Mouse (Mus musculus) retina, postnatal 1 day (tissue): Measurements from ENCODE around the gene Dkk3.
"Not testable (repeated sequence)": the region's sequence is repeated elsewhere in the genome, so short reads cannot be mapped to it uniquely, and the experiment has no call there.

ENCODE experiments used
- DNase-seq: peaks from one replicate; pipeline ENCODE4 v3.0.0-alpha.2; 2012

Dkk3 gene

DNA sequence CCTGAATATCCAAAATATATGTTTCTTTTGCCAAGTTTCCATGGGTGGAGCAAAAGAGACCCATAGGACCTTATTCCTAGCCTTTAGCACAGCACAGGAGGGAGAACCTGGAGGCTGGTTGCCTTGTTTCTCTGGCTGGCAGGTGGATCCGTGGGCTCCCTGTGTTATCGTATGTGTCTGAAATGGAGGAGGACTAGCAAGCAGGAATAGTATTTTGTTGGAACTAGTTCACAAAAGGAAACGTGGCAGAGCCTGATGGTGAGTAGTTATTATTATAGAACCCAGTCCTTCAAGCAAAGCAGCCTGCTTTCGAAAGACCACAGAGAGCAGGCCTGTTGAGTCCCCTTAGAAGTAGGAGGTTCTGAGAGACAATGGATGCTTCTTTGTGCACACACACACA is 6.2 kb upstream of the Dkk3 start:
- not testable (repeated sequence) for DNase-seq

DNA sequence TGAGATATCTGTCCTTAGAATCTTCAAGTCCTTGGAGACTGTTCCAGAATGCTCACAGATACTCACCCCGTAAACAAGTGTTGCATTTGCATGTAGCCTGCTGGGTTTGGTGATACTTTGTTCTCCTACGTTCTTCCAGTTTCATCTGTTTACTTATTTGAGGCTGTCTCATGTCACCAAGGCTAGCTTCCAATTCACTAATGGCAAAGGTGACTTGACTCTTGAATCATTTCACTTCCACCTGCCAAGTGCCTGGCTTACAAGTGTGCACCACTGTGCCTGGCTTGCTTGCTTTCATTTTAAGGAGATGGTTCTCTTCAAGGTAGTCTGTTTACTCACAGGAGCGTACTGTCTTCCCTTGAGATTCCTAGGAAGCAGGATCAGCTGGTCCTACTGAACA is 5.6 kb upstream of the Dkk3 start:
- no peak for DNase-seq

DNA sequence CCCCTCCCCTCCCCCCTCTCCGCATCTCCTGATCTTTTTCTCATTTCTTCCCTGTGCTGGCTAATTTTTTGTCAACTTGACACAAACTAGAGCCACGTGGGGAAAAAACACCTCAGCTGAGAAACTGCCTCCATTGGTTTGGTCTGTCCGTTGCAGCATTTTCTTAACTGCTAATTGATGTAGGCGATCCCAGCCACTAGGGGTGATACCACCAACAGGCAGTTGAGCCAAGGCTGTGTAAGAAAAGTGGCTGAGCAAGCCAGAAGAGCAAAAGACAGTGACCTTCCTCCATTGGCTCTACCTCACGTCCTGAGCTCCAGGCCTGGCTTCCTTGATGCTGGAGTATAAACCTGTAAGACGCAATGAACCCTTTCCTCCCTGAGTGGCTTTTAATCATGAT is 978 bp upstream of the Dkk3 start:
- DNase-seq, result peak; percentile 67

DNA sequence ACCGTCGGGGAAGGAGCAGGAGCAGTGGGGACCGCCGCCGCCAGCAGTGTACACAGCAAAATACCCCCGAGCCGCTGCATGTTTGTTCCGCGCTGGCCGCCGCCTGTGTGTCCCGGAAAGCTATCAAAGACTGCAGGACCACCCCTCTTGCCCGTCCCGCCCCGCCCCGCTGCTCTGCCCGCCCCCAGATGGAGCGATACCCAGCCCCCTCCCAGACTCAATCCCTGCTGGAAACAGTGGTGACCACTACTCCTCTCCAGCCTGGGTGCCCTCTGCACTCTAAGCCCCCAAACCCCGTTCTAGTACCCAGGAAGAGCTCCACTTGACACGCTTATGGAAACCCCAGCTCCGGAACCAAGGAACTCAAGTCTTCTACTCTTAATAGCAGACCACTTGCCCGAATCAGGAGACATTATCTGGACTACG is 528 bp downstream of the Dkk3 start:
- DNase-seq, result peak; percentile 80

DNA sequence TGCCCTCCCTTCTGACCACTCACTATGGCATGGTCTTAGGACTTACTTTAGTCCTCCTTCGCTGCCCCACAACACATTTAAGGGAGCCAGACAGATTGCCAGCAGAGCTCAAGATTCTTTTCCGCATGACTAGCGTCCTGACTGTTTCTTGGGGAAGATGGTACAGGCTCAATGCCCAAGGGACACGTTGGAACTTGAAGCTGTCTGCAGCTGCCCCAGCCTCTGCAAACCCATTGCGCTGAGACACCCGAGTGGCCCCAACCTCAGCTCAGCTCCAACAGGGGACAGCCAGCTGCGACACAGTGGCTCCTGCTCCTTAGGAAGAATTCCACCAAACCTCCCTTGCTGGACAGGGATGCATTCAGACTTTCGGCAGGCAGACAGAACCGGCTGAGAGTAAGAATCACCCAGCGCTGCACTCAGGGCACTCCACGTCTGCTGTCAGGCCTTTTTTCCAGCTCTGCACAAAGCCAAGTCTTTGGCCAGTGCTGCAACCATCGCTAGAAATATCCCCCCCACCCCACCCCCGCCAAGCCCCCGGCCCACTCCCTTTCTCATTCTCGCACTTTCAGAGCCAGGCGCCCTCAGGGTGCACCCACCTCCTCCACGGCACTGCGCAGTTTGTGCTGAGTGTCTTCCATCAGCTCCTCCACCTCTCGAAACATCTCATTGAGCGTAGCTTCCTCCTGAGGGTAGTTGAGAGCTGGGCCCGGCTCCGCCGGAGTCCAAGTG is 1.1 kb downstream of the Dkk3 start:
- DNase-seq, result no peak

DNA sequence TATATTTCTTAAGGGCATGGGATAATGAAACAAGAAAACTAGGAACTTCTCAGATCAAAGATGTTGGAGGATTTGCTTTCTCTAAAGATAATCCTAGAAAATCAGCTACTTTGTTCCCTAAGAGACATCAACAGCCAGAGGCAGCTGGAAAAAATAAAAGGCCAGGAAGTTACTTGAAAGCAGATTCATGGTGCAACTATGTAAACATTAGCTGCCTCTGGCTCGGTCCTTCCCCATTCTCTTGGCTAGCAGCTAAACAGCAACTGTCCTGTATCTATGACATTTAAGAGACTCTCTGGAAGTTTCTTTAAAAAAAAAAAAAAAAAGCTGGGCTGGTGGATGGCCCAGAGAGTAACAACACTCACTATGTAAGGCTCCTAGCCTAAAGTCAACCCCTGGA is 3.7 kb downstream of the Dkk3 start:
- DNase-seq, result no peak

DNA sequence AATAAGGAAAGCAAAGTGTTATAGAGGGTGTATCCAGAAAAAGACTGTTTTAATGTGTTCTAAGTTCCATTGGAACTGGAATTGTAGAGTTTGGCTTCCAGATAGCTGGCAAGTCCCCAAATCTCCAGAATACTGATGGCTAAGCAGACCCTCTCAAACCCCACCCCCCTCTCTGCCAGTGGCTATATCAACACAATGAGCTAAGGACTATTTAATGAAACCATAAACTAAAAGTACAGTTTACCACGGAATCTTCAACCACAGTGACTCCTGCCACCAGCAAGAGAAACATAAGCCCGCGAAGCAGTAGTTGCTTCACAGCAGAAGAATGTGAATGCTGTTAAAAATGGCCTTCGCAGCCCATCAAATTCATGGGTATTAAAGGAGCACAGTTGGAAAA is 4.4 kb downstream of the Dkk3 start:
- no peak for DNase-seq

DNA sequence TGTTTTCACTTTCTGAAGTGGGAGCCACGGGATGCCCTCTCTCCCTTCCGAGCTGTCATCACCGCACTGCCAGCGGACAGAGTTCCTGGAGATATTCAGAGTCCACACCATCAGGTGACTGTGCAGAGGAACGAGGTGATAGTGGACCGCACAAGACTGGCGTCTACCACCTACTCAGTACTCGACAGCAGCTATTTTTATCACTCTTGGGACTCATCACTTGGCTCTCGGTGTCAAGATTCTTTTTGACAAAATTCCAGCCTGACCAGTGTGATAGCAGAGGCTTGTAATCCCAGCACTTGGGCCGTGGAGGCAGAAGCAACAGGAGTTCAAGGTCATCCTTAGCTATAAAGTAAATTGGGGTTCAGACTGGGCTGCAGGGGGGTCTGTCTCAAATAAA is 9.7 kb downstream of the Dkk3 start:
- no peak for DNase-seq

DNA sequence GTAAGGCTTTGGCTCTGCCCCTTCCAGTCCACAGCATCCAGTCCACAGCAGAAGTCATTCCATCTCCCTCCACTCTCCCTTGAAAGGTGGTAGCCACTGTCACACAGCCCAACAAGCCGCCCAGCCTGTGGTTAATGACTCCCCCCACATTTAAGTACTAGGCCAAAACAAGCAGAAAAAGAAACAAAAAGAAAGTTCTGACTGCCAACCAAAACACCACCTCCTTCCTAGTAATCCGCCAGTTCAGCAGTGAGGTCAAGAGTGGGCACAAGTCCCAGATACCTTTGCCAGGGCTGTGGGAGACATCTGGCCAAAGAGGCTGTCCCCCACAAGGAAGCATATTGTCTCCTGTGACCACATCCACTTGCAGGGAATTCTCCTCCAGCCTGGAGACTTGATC is 10.9 kb downstream of the Dkk3 start:
- DNase-seq, result no peak

DNA sequence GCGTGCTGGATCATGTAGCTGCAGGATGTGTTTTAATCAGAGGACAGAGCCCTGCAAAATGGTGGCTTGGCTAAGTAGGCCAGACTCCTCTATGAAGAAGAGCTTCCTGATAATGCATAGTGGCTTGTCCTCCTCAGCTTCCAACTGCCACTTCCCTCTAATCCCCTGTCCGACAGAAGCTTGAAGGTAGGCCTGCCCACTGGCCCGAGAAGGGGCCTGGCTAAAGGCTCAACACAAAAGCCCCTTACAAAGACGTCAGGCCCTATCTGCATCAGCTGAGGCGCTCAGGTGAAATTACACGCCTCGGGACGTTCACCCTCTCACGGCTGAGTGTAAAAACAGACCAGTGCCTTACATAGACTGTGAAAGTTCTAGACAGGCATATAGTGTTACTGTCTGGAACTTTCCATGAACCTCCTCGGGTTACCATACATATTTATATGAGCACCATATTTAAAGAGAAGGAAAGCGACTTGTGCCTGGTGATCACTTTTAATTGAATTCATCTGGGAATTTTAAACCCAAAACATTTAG is 14.1 kb downstream of the Dkk3 start:
- peak; percentile 92 for DNase-seq

DNA sequence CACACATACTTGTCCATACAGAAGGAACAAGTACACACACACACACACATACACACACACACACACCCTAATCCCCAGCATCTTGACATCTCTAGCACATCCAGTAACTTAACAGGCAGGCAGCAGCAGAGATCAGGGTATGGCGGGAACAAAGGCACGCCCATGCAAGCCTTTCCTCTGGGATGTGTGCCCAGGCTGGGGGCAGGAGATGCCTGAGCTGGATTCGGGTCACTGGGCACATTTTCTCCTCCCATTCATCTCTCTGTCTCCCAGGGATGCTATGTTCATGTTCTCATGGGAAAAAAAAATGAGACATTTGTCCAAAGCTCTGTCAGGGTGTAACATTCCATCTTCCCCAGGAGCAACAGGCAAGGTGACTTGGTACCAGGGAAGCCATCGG is 14.9 kb downstream of the Dkk3 start:
- peak; percentile 92 for DNase-seq

DNA sequence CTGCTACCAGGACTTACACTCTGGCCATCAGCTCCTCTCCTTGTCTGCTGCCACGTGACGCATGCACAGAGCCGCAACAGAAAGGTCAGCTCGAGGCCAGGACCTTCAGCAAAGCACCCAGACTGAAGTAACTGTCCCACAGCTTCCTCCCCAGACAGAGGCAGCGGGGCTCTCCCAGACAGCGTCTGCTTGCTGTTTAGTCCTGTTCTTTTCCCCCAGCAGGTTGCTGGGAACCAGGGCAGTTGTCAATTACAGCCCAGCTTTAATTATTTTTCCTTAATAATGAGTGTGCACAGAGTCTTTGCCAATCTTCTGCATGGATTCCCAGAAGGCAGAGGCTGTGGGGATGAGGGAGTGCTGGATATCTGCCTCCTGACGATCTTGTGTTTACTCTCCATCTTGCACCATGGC is 15.8 kb downstream of the Dkk3 start:
- peak; percentile 95 for DNase-seq

DNA sequence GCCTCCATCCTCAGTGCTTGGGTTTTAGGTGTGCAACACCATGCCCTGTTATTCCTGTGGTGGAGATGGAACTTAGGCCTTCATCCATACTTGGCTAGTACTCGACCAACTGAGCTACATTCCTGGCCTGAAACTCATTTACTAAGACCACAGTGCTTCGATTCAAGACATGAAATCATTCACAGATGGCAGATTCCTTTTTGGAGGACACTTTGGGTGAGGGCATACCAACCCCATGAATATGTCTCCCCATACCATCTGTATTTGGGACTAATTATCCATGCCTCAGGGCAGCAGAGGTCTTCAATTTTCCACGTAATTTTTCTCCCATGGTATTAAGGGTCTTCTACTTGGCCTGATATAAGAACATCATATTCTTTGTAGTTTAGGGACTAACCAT is 16.2 kb downstream of the Dkk3 start:
- no peak for DNase-seq

DNA sequence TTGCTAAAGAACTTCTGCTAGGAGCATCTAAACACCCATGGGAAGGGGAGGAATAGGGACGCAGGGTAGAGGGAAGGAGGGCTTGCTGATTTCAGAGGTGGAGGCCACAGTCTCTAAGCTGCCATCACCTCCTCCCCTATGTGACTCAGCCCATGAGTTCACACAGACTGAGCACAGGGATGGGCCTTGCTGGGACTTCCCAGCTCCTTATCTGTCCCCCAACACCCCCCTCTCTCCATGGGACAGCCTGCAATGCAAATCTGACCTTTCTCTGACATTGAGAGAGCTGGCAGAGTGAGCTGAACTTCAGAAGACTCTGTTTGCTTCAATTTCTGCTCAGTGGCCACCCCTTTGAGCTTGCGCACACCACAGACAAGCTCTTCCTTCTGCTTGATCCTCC is 18.1 kb downstream of the Dkk3 start:
- DNase-seq, result no peak

DNA sequence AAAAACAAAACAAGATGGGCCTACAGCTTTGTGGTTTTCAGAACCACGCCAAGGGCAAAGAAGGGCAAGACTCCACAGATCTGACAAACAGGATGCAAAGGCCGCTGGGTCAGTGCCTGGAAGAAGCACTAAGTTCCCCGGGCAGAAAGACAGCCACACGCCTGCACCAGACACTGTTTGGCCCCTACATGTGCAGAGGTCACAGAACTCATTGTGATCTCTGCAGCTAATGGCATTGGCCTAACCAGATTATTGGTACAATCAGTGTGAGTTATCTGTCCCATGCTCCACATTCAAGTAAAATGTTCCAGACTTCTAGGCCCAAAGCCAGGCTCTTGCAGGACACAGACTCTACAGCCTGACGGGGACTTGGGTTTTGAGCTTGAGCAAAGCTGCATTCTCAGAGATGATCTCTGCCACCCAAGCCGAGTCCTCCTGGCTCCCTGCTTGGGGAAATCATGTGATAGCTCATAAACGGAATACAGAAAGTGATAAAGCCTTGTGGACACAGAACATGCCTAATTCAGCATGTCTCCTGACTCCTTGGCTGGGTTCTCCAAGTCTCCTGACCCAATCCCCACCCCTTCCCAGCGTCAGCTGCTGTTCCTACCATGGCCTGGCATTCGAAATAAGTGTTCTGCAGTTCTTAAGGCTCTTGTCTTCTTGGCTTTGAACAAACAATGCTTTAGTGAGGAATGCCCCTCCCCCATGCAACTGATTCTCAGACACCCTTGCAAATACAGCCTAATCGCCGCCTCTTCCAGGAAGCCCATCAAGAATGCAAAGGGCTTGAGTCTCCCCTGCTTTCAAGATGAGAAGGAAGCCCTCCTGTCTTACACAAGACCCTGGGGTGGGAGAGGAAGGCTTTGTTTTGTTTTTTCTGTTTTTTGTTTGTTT is 20.1 kb downstream of the Dkk3 start:
- DNase-seq, result no peak

DNA sequence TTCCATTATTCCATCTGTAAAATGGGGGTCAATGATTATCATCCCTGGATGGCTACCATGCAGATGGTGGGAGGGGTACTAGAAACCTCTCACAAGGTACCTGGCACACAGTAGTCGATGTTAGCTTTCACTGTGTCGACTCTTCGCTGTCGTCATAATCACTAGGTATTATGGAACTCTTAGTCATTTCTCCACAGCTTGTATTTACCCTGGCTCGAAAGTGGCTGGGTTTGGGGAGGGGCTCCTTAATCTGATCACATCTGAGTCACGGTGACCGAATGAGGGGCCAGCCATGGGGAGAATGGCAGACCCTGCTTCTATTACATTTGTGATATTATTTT is 20.7 kb downstream of the Dkk3 start:
- DNase-seq, result no peak

DNA sequence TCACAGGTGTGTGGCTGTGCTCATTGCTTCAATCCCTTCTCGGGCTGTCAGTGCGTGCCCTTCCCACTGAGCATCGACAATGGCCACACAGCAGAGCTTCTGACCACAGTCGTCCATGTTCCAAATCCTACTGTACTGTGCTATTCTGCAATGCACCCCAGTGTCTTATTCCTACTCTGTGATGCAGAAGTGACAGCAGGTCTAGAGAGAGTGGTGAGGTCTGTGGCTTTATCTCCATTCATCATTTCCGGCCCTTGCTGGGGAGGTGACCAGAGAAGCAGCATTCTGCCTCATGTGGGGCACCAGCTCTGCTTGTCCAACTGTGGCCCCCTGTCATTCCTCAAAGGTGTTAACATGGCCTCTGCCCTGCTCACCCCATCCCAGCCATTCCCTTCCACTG is 22.3 kb downstream of the Dkk3 start:
- no peak for DNase-seq

DNA sequence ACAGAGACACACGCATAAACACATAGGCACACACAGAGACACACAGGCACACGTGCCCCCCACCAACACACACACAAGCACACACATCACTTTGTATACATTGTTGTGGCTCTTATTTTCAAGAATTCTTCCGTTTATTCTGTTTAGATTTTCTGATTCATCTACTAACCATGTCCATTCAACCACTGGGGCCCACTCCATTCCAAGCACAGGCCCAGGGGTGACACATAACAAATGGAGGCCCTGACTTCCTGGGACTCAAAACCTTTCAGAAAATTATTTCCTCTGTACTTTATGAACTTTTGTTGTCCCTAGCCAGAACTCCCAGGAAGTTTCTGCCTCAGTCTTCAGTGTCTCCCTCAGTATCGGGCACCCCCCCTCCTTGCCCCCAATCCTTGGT is 23.7 kb downstream of the Dkk3 start:
- no peak for DNase-seq

DNA sequence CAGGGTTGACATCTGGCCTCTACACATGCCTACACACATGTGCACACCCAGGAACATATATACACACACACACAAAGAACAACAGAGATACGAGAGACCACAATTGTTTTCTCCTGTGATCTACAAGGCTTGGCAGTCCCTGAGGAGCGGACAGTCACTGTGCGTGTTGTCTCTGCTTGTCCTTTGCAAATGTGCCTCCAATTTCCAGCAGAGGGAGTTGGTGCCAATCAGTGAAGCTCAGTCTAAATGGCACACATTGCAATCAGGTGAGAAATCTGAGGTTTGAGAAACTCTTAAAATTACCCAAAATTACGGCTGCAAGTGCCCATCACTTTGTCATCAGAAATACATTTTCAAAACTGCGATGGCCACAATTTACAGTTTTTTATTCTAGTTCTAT is 25.6 kb downstream of the Dkk3 start:
- no peak for DNase-seq

DNA sequence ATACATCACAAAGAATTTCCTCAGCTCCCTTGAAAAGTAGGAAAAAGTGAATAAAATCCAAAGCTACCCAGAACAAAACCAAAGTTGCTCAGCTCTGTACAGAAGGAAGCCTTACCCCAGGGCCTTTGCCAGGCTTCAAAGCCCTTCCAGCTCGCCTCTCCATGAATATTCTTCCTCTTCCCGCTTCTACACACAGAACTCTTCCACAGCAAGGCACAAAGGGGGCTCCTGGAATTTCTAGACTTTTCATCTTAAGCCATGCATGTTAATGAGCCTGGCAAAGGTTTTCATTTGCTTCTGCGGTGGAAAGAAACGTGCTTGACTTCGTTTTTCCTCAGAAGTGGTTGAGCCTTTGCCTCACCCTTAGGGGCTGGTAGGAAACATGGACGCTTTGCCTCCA is 26.9 kb downstream of the Dkk3 start:
- no peak for DNase-seq

DNA sequence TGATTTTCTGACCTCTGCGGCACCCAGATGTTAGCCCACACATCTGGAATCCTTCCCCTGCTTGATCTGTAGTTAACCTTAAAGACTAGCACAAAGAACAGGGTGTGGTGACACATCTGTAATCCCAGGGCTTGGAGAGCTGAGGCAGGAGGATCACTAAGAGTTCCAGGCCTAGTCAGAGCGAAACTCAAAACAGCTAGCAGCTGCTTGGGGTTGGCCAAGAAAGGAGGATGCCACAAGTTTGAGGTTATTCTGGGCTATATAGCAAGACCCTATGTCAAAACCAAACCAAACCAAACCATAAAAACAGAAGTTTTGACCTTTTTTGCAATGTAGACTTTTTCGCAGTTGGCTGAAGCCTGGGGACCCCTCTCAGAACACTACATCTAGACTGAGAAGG is 28.2 kb downstream of the Dkk3 start:
- DNase-seq, result no peak

DNA sequence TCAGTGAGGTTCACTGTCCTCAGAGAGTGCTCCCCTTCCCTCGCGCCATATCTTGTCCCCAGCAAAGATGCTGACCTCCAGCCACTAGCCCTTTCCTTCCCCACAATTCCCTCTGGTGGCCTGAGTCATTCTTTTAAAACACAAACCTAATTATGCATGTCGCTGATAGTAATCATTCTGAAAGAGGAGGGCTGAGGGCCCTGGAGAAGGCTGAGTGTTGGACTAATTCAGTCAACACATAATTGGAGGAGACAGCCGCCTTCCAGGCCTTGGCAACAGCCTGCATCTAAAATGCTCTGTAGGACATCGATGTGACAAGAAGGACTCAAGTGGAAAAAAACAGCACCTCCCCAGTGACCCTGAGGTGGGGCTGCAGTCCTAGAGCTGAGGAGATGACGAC is 29.0 kb downstream of the Dkk3 start:
- DNase-seq, result peak; percentile 97

DNA sequence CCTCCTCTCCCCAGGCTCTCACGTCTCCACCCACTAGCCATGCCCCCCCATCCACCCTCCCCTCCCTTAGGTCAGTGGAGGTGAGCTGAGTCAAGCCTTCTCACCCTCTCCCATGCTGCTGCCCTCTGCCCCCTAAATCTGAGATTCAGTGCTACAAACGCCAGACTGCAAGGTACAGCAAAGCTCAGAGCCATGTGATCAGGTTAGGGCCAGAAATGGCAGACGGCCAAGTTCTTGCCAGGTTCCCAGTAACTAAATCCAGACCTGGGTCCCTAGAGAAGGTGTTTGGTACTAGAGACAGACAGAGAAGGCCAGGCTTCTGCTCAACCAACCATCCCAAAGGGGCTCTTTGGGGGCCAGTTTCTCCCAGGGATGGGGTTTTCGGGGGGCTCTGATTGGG is 30.0 kb downstream of the Dkk3 start:
- DNase-seq, result peak; percentile 36

DNA sequence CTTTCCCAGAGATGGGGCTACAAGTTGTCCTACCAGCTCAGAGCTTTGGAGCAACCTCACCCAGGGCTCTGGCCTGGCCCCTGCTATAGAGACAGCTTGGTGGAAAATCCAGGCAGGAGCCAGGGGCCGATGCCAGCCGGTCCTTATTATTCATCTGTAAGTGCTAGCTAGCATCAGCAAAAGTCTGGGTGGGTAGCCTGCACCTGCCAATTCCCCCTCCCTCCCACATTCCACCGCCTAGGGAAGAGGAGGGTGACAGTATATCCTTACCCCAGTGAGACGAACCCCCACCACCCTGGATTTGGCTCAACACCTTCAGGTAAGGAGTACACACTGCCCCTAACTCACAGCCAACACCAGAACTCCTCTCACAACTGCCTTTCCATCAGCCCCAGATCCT is 30.9 kb downstream of the Dkk3 start:
- DNase-seq, result peak; percentile 19
